Mouse (Mus musculus): Measurements from ENCODE around the gene Erbb4. TPM values are rescaled to one million over a fixed set of nuclear protein-coding genes. Genes with fewer than 3 reads are reported as not detected.

The Erbb4 gene
- polyA plus RNA-seq, 1 experiment = not detected

- H3K36me3 ChIP-seq (ENCODE audit: control insufficient read depth) = no peaks in the 10 kb centered on the region
- H3K27me3 ChIP-seq (ENCODE audit: control insufficient read depth) = no peaks in the 10 kb centered on the region
- H3K9me3 ChIP-seq (ENCODE audit: control insufficient read depth, low read length) = no peaks in the 10 kb centered on the region
- no peak overlapping the region for H3K4me3 ChIP-seq (replicated peaks)
- H3K4me1 ChIP-seq (ENCODE audit: control insufficient read depth) = no peaks in the 10 kb centered on the region
- no peak for TF ChIP-seq GATA1 (IDR thresholded peaks at IDR 0.05; ENCODE audit: low read length)
- TF ChIP-seq TAL1 (IDR thresholded peaks at IDR 0.05; ENCODE audit: low read length) = no peak
Observed at GRCm38 (mm10) chr1:69048918-69049317, 58.9 kb downstream of the Erbb4 start.

- no peaks in the 10 kb centered on the region for H3K27me3 ChIP-seq (ENCODE audit: control insufficient read depth)
- H3K4me3 ChIP-seq (replicated peaks) = no peak overlapping the region
- H3K36me3 ChIP-seq (ENCODE audit: control insufficient read depth) = no peaks in the 10 kb centered on the region
- H3K4me1 ChIP-seq (ENCODE audit: control insufficient read depth) = no peaks in the 10 kb centered on the region
- no peaks in the 10 kb centered on the region for H3K9me3 ChIP-seq (ENCODE audit: control insufficient read depth, low read length)
- TF ChIP-seq GATA1 (IDR thresholded peaks at IDR 0.05; ENCODE audit: low read length) = no peak
- no peak for TF ChIP-seq TAL1 (IDR thresholded peaks at IDR 0.05; ENCODE audit: low read length)
Observed at GRCm38 (mm10) chr1:69046228-69046978, 61.5 kb downstream of the Erbb4 start.

DNA sequence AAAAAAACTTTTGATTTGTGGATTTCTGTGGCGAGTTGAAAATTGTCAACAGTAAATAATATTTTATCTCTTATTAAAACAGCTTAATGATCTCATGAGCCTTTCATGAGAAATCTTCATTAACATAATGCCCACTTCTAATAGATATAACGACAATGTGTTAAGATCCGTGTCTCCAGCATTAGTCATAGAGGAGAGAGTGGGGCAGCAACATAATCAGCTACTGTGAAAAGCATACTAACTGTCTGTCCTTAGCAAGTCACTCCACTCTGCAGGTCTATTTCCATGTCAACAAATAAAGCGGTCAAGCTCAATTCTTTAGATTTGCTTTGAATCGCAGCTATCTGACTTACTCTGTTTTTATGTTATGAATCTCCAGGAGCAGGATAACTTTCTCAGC is 80.0 kb downstream of the Erbb4 start:
- Histone ChIP-seq H3K36me3 (ENCODE audit: control insufficient read depth) (no peaks in the 10 kb centered on the region), H3K27me3 (ENCODE audit: control insufficient read depth) (no peaks in the 10 kb centered on the region), H3K9me3 (ENCODE audit: control insufficient read depth, low read length) (no peaks in the 10 kb centered on the region), H3K4me3 (replicated peaks) (no peak overlapping the region), H3K4me1 (ENCODE audit: control insufficient read depth) (no peaks in the 10 kb centered on the region)
- TF ChIP-seq TAL1 (IDR thresholded peaks at IDR 0.05; ENCODE audit: low read length) (no peak), GATA1 (IDR thresholded peaks at IDR 0.05; ENCODE audit: low read length) (no peak)

DNA sequence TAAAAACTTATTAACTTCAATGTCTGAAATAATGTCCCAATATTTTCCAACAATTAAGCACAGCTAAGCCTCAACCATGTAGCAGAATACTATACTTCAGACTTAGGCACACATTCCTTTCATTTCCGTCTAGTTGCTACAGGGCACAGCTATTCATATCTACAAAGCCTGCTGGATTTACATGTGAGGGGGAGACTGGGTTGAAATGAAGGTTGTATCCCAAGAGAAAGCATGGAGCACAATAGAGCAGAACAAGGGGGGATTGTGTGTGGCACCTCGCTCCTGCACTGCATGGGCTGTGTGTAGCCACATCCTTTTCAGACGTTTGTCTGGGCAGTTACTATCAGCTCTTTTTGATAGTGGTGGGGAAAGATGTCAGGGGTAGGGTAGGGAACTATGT is 83.0 kb downstream of the Erbb4 start:
- no peaks in the 10 kb centered on the region for H3K36me3 ChIP-seq (ENCODE audit: control insufficient read depth)
- H3K9me3 ChIP-seq (ENCODE audit: control insufficient read depth, low read length) = no peaks in the 10 kb centered on the region
- H3K27me3 ChIP-seq (ENCODE audit: control insufficient read depth) = no peaks in the 10 kb centered on the region
- H3K4me3 ChIP-seq (replicated peaks) = no peak overlapping the region
- TF ChIP-seq TAL1 (IDR thresholded peaks at IDR 0.05; ENCODE audit: low read length) = no peak
- no peak for TF ChIP-seq GATA1 (IDR thresholded peaks at IDR 0.05; ENCODE audit: low read length)
- H3K4me1 ChIP-seq (ENCODE audit: control insufficient read depth) = no peaks in the 10 kb centered on the region

DNA sequence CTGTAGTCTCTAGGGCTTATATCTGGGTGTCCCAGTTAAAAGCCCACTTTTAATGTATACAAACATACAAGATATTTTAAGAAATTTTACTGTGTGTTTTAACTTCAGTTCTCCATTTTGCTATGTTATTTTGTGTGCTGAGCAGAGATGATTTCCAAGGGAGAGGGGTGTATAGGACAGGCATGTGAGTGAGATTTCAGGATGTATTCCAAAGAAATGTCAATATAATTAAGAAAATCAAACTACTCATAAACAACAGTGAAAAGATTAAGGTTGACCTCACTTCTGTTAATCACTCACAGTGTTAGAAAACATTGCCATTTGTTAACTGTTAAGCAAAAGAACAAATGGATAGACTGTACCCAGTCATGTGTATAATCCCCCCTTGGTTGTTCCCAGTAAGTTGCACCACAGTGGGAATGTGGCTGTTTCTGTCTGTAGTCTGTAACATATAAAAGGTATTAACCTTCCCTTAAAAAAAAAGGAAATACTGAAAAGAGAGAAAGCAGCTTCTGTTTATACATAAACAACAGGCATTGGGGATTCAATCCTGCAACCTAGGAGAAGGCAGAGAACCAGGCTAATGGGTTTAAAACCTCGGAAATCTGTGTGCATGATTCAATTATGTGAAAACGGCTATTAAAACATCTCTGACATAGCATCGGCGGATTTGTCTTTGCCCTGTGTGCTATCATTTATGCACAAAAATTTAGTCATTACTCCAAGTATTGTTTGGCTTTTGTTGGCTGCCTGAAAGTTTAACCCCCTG is 84.5 kb downstream of the Erbb4 start:
- Histone ChIP-seq H3K4me1 (ENCODE audit: control insufficient read depth) (no peaks in the 10 kb centered on the region), H3K9me3 (ENCODE audit: control insufficient read depth, low read length) (no peaks in the 10 kb centered on the region), H3K4me3 (replicated peaks) (no peak overlapping the region), H3K27me3 (ENCODE audit: control insufficient read depth) (no peaks in the 10 kb centered on the region), H3K36me3 (ENCODE audit: control insufficient read depth) (no peaks in the 10 kb centered on the region)
- TF ChIP-seq GATA1 (IDR thresholded peaks at IDR 0.05; ENCODE audit: low read length) (no peak), TAL1 (IDR thresholded peaks at IDR 0.05; ENCODE audit: low read length) (no peak)

- Histone ChIP-seq H3K4me3 (replicated peaks) (no peak overlapping the region), H3K4me1 (ENCODE audit: control insufficient read depth) (no peaks in the 10 kb centered on the region), H3K36me3 (ENCODE audit: control insufficient read depth) (no peaks in the 10 kb centered on the region), H3K9me3 (ENCODE audit: control insufficient read depth, low read length) (no peaks in the 10 kb centered on the region), H3K27me3 (ENCODE audit: control insufficient read depth) (no peaks in the 10 kb centered on the region)
- TF ChIP-seq GATA1 (IDR thresholded peaks at IDR 0.05; ENCODE audit: low read length) (no peak), TAL1 (IDR thresholded peaks at IDR 0.05; ENCODE audit: low read length) (no peak)
Observed at GRCm38 (mm10) chr1:69009800-69010505, 97.9 kb downstream of the Erbb4 start.

GRCm38 (mm10) chr1:69001371-69001770 is 106.5 kb downstream of the Erbb4 start:
- no peaks in the 10 kb centered on the region for H3K27me3 ChIP-seq (ENCODE audit: control insufficient read depth)
- TF ChIP-seq GATA1 (IDR thresholded peaks at IDR 0.05; ENCODE audit: low read length) = no peak
- TF ChIP-seq TAL1 (IDR thresholded peaks at IDR 0.05; ENCODE audit: low read length) = no peak
- H3K9me3 ChIP-seq (ENCODE audit: control insufficient read depth, low read length) = no peaks in the 10 kb centered on the region
- no peaks in the 10 kb centered on the region for H3K36me3 ChIP-seq (ENCODE audit: control insufficient read depth)
- no peaks in the 10 kb centered on the region for H3K4me1 ChIP-seq (ENCODE audit: control insufficient read depth)
- H3K4me3 ChIP-seq (replicated peaks) = no peak overlapping the region

- TF ChIP-seq GATA1 (IDR thresholded peaks at IDR 0.05; ENCODE audit: low read length) = no peak
- no peak for TF ChIP-seq TAL1 (IDR thresholded peaks at IDR 0.05; ENCODE audit: low read length)
- Histone ChIP-seq H3K9me3 (ENCODE audit: control insufficient read depth, low read length) (no peaks in the 10 kb centered on the region), H3K4me3 (replicated peaks) (no peak overlapping the region), H3K27me3 (ENCODE audit: control insufficient read depth) (no peaks in the 10 kb centered on the region), H3K4me1 (ENCODE audit: control insufficient read depth) (no peaks in the 10 kb centered on the region), H3K36me3 (ENCODE audit: control insufficient read depth) (no peaks in the 10 kb centered on the region)
Observed at GRCm38 (mm10) chr1:68979251-68979650, 128.6 kb downstream of the Erbb4 start.

GRCm38 (mm10) chr1:68978571-68978970 is 129.3 kb downstream of the Erbb4 start:
- Histone ChIP-seq H3K4me1 (ENCODE audit: control insufficient read depth) (no peaks in the 10 kb centered on the region), H3K27me3 (ENCODE audit: control insufficient read depth) (no peaks in the 10 kb centered on the region), H3K4me3 (replicated peaks) (no peak overlapping the region), H3K36me3 (ENCODE audit: control insufficient read depth) (no peaks in the 10 kb centered on the region), H3K9me3 (ENCODE audit: control insufficient read depth, low read length) (no peaks in the 10 kb centered on the region)
- TF ChIP-seq GATA1 (IDR thresholded peaks at IDR 0.05; ENCODE audit: low read length) = no peak
- no peak for TF ChIP-seq TAL1 (IDR thresholded peaks at IDR 0.05; ENCODE audit: low read length)

Data from erythroblast, embryonic 14.5 days (primary cell).